Mouse (Mus musculus) lung, postnatal 0 days (tissue): ENCODE data around the gene Pdia6. TPM values are rescaled to one million over a fixed set of nuclear protein-coding genes. Genes with fewer than 3 reads are reported as not detected.

Source experiments
- ATAC-seq: fragments of 200-750 bp; cut with Nextera tagmentation; 2 replicates; pipeline ENCODE4 v1.8.0; 2017; ENCODE audit warnings: moderate library complexity
- DNase-seq: peaks from one replicate; pipeline ENCODE4 v3.0.0-alpha.2; 2016; ENCODE audit warnings: low spot score
- H3K27ac ChIP-seq: fragments of 300-500 bp; sonication (generic); 2 replicates; pipeline ENCODE4 v1.5.1; 2014; ENCODE audit warnings: antibody characterized with exemption, mild to moderate bottlenecking, low read length, mixed read lengths
- H3K27me3 ChIP-seq: fragments of 300-500 bp; sonication (generic); replicated peaks from 2 replicates; pipeline ENCODE4 v1.6.1; 2014; ENCODE audit warnings: low read length, mixed read lengths; ENCODE audit not compliant: insufficient read depth
- H3K36me3 ChIP-seq: fragments of 300-500 bp; sonication (generic); 2 replicates; pipeline ENCODE4 v1.6.1; 2014; ENCODE audit warnings: low read length, mixed read lengths; ENCODE audit not compliant: insufficient read depth
- H3K4me1 ChIP-seq: fragments of 300-500 bp; sonication (generic); 2 replicates; pipeline ENCODE4 v1.6.1; 2014; ENCODE audit warnings: antibody characterized with exemption, low read depth, low read length, mixed read lengths; ENCODE audit not compliant: insufficient read depth
- H3K4me2 ChIP-seq: fragments of 300-500 bp; sonication (generic); replicated peaks from 2 replicates; pipeline ENCODE4 v1.6.1; 2014; ENCODE audit warnings: low read depth, mild to moderate bottlenecking, low read length, moderate library complexity, mixed read lengths
- H3K4me3 ChIP-seq: fragments of 300-500 bp; sonication (generic); 2 replicates; pipeline ENCODE4 v1.5.1; 2014; ENCODE audit warnings: low read depth, low read length
- H3K9ac ChIP-seq: fragments of 300-500 bp; sonication (generic); replicated peaks from 2 replicates; pipeline ENCODE4 v1.6.1; 2014; ENCODE audit warnings: low read depth, mild to moderate bottlenecking
- H3K9me3 ChIP-seq: fragments of 300-500 bp; sonication (generic); 2 replicates; pipeline ENCODE4 v1.6.1; 2016; ENCODE audit warnings: low read length, mixed read lengths
- CTCF ChIP-seq: IDR thresholded peaks from 2 replicates; pipeline ENCODE4 v1.5.1; 2016; ENCODE audit warnings: antibody characterized with exemption, mild to moderate bottlenecking
- EP300 ChIP-seq: IDR thresholded peaks from 2 replicates; pipeline ENCODE4 v1.6.1; 2016; ENCODE audit warnings: antibody characterized with exemption, mild to moderate bottlenecking, control low read depth
- WGBS: fragments of 180-500 bp; shearing (Covaris S2); extraction: QIAGEN DNeasy Blood & Tissue Kit; methylation state at CpG from one replicate; pipeline ENCODE4 v1.1.7; 2014; 5-methylcytosine and 5-hydroxymethylcytosine counted together
- polyA plus RNA-seq: library from polyadenylated mRNA; unstranded; fragments of >200 nt; fragmentation: Nextera tagmentation; extraction: Ambion mirVana; gene quantifications from 2 replicates; pipeline ENCODE4 v1.2.1, GENCODE M21; 2015

Pdia6 gene
- polyA plus RNA-seq, 1 experiment from 2014 or later = 249 TPM

DNA sequence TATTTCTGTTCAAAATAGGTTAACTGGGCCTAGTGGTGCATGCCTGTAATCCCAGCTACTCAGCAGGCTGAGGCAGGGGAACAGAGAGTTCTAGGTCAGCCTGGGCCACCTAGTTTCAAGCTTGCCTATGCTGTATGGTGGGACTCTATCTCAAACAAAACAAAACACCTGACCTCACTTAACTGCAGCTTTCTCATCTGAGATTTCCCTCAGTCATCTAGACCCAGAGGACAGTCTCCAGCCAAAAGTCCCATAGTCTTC, 27.0 kb upstream of the Pdia6 start:
- no peaks in the 10 kb centered on the region for H3K27me3 ChIP-seq
- DNase-seq (no peak), ATAC-seq (no peak)
- no peak overlapping the region for H3K27ac ChIP-seq
- no peak overlapping the region for H3K4me2 ChIP-seq
- H3K4me3 ChIP-seq = no peak overlapping the region
- no peak for TF ChIP-seq CTCF
- no peak for TF ChIP-seq EP300
- H3K4me1 ChIP-seq = no peaks in the 10 kb centered on the region
- H3K9me3 ChIP-seq = no peaks in the 10 kb centered on the region
- no peak overlapping the region for H3K9ac ChIP-seq
- no peaks in the 10 kb centered on the region for H3K36me3 ChIP-seq

DNA sequence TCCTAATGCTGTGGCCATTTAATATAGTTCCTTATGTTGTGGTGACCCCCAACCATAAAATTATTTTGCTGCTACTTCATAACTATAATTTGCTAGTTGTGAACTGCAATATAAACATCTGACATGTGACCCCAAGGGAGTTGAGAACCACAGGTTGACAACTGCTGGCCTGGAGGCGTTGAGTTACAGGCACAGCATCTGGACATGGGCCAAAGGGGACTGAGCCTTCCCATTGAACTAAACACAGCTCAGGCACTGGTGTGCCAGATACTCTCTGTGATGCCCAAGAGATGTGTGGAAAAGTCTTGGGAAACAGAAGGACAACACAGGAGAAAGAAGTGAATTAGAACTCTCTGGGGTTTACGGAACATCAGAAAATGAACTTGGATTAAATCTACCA, 25.3 kb upstream of the Pdia6 start:
- H3K4me1 ChIP-seq = no peaks in the 10 kb centered on the region
- H3K9me3 ChIP-seq = no peaks in the 10 kb centered on the region
- TF ChIP-seq CTCF (no peak), EP300 (no peak)
- no peak for ATAC-seq
- H3K27ac ChIP-seq = no peak overlapping the region
- H3K36me3 ChIP-seq = no peaks in the 10 kb centered on the region
- H3K27me3 ChIP-seq = no peaks in the 10 kb centered on the region
- no peak for DNase-seq
- 66% methylated on average over 2 of the region's 2 CpGs for WGBS
- H3K4me2 ChIP-seq = no peak overlapping the region
- no peak overlapping the region for H3K4me3 ChIP-seq
- no peak overlapping the region for H3K9ac ChIP-seq

DNA sequence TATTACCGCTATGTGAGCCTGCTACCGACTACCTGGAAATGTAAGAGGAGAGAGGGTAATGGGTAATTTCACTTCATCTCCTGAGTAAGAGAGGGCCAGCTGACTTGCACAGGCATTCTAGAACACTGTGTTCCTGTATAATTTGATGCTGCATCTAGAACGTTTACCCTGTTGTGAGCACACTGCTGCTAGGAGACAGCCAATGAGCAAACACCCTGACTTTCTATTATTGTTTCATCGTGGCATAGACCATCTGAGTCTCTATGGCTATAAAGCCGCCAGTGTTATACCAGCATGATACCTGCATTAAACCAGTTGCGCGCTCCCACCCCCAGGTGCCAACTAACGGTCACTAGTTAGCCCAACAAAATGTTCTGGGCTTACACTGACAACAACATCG, 24.7 kb upstream of the Pdia6 start:
- no peak for TF ChIP-seq EP300
- TF ChIP-seq CTCF = no peak
- WGBS = 89% methylated on average over 9 of the region's 9 CpGs
- no peak overlapping the region for H3K27ac ChIP-seq

DNA sequence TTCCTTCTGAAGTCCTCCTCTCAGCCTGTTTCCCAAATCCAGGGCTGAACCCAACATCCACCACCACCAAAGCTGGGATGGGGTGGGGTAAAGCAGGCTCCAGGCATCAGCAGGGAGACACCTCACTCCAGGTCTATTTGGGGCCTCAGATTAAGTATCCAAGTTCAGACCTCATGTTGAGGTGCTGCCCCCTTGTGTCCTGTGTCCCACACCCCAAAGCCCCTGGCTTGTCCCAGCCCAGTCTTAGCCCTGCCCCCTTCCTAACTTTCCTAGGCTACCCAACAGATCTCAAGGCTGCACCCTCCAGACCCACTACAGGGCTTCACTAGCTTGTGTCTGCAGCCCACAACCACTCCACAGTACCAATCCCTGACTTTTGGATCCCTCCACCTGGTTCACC, 24.3 kb upstream of the Pdia6 start:
- Histone ChIP-seq H3K4me3 (no peak overlapping the region), H3K27me3 (no peaks in the 10 kb centered on the region), H3K27ac (no peak overlapping the region), H3K4me2 (no peak overlapping the region), H3K9me3 (no peaks in the 10 kb centered on the region), H3K36me3 (no peaks in the 10 kb centered on the region), H3K9ac (no peak overlapping the region), H3K4me1 (no peaks in the 10 kb centered on the region)
- DNase-seq (no peak), ATAC-seq (no peak)
- TF ChIP-seq CTCF (0 out of 2 replicates have a peak, but pooled peaks have one; percentile 4), EP300 (no peak)

More for the DNA sequence above, 24.7 kb upstream of the Pdia6 start:
- no peaks in the 10 kb centered on the region for H3K27me3 ChIP-seq
- H3K4me2 ChIP-seq = no peak overlapping the region
- H3K9ac ChIP-seq = no peak overlapping the region
- ATAC-seq (no peak), DNase-seq (no peak)
- no peak overlapping the region for H3K4me3 ChIP-seq
- no peaks in the 10 kb centered on the region for H3K9me3 ChIP-seq
- H3K4me1 ChIP-seq = no peaks in the 10 kb centered on the region
- H3K36me3 ChIP-seq = no peaks in the 10 kb centered on the region

DNA sequence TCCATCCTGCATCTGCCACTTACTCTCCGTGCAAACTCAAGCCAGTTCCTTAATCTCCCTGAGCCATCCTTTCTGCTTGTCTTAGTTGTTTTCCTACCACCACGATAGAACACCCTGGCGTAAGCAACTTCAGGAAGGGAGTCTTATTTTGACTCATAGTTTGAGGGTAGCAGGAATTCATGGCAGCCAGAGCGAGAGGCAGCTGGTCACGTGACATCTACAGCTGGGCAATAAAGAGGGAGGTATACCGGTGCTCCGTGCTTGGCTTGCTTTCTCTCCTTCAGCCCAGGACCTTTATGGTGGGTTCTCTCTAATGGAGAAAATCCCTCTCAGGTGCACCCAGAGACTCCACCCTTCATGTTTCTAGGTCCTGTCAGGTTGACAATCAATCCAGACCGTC, 15.4 kb upstream of the Pdia6 start:
- H3K9ac ChIP-seq = no peak overlapping the region
- WGBS = 61% methylated on average over 8 of the region's 8 CpGs
- TF ChIP-seq CTCF (no peak), EP300 (no peak)
- H3K9me3 ChIP-seq = no peaks in the 10 kb centered on the region
- H3K4me1 ChIP-seq = no peaks in the 10 kb centered on the region
- ATAC-seq (no peak), DNase-seq (no peak)
- no peak overlapping the region for H3K4me3 ChIP-seq
- H3K27me3 ChIP-seq = 0 out of 2 replicates have a peak, but pooled peaks cover 3% of the 10 kb centered on the region
- H3K27ac ChIP-seq = no peak overlapping the region
- H3K4me2 ChIP-seq = no peak overlapping the region
- no peaks in the 10 kb centered on the region for H3K36me3 ChIP-seq

DNA sequence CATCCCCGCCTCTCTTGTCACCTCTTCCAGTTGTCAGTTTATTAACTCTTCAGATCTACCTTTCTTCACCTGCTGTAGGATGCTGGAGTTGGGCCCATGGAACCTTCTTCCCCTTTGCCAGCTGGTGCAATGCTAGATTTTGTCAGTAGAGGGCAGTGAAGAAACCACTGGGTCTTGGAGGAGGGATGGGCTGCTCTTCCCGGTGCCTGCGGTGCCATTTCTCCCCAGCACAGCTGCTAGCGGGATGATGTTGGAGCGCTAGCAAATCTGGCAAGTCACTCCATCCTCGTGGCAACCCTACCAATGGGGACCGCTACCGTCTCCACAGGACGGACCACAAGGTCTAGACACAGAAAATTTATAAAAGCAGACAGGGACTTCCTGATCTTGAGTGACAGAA, 13.3 kb upstream of the Pdia6 start:
- H3K4me1 ChIP-seq = no peaks in the 10 kb centered on the region
- TF ChIP-seq CTCF = peak; percentile 83
- TF ChIP-seq EP300 = no peak
- H3K9ac ChIP-seq = no peak overlapping the region
- H3K9me3 ChIP-seq = no peaks in the 10 kb centered on the region
- ATAC-seq = no peak; the same call in 1 of the 2 replicates
- H3K4me2 ChIP-seq = no peak overlapping the region
- DNase-seq = peak; percentile 70
- no peak overlapping the region for H3K4me3 ChIP-seq
- 6% methylated on average over 9 of the region's 9 CpGs for WGBS
- H3K27me3 ChIP-seq = 0 out of 2 replicates have a peak, but pooled peaks cover 3% of the 10 kb centered on the region
- H3K36me3 ChIP-seq = no peaks in the 10 kb centered on the region
- H3K27ac ChIP-seq = no peak overlapping the region

DNA sequence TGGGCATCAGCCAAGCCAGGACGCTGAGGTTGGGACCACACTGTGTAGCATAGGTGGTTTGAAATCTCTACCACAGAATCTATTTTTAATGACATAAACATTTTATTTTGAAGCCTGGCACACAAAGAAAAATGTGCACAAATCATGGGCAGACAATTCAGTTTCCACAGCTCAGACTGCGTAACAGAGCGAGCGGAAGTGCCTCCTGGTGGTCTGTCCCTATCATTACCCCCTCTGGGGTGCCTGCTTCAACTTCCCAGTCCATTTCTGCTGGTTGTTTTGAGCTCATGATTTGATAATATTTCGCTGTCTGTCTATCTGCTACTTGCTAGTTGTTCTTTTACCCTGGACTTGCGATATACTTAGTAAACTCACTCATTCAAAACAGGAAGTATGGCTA, 10.7 kb upstream of the Pdia6 start:
- no peak for DNase-seq
- H3K9me3 ChIP-seq = no peaks in the 10 kb centered on the region
- 71% methylated on average over 6 of the region's 6 CpGs for WGBS
- H3K36me3 ChIP-seq = no peaks in the 10 kb centered on the region
- H3K4me3 ChIP-seq = no peak overlapping the region
- H3K4me2 ChIP-seq = no peak overlapping the region
- no peak for ATAC-seq
- 0 out of 2 replicates have a peak, but pooled peaks cover 3% of the 10 kb centered on the region for H3K27me3 ChIP-seq
- H3K9ac ChIP-seq = no peak overlapping the region
- TF ChIP-seq EP300 (no peak), CTCF (peak; percentile 38)
- H3K27ac ChIP-seq = no peak overlapping the region
- H3K4me1 ChIP-seq = no peaks in the 10 kb centered on the region
